Mouse (Mus musculus): ENCODE results near the gene Klk1b3. TPM values are rescaled to one million over a fixed set of nuclear protein-coding genes. Genes with fewer than 3 reads are reported as not detected.

Klk1b3 gene
- polyA plus RNA-seq, 2 experiments from 2014 or later, result not detected

Other genes with a start within 250 kb of the Klk1b3 start
- gene Klk1b8, start 247.5 kb upstream of the Klk1b3 start, polyA plus RNA-seq (2017; shearing (Covaris generic)), result not detected
- gene Klk1b1, start 231.4 kb upstream of the Klk1b3 start, polyA plus RNA-seq (2017; shearing (Covaris generic)), result not detected
- gene Klk1b9, start 222.1 kb upstream of the Klk1b3 start, polyA plus RNA-seq (2017; shearing (Covaris generic)), result not detected
- gene Klk1b11, start 202.3 kb upstream of the Klk1b3 start, polyA plus RNA-seq (2017; shearing (Covaris generic)), result not detected
- not detected for gene Klk1b26, start 186.0 kb upstream of the Klk1b3 start, polyA plus RNA-seq (2017; shearing (Covaris generic))
- gene Klk1b27, start 145.9 kb upstream of the Klk1b3 start, polyA plus RNA-seq (2017; shearing (Covaris generic)), result 1 to 10 TPM; 1.2 to 3.9 TPM
- not detected for gene Klk1b21, start 95.9 kb upstream of the Klk1b3 start, polyA plus RNA-seq (2017; shearing (Covaris generic))
- not detected for gene Klk1b22, start 85.5 kb upstream of the Klk1b3 start, polyA plus RNA-seq (2017; shearing (Covaris generic))
- not detected for gene Klk1b16, start 61.4 kb upstream of the Klk1b3 start, polyA plus RNA-seq (2017; shearing (Covaris generic))
- not detected for gene Klk1b24, start 10.0 kb upstream of the Klk1b3 start, polyA plus RNA-seq (2017; shearing (Covaris generic))
- gene Klk1b4, start 9.2 kb downstream of the Klk1b3 start, polyA plus RNA-seq (2017; shearing (Covaris generic)), result not detected
- not detected for gene Klk1b5, start 17.8 kb downstream of the Klk1b3 start, polyA plus RNA-seq (2017; shearing (Covaris generic))
- gene Klk1, start 27.2 kb downstream of the Klk1b3 start, polyA plus RNA-seq (2017; shearing (Covaris generic)), result not detected
- not detected for gene Gm36864, start 38.0 kb downstream of the Klk1b3 start, polyA plus RNA-seq (2017; shearing (Covaris generic))
- 1 to 10 TPM; 1.0 to 1.7 TPM for gene 1700028J19Rik, start 48.5 kb downstream of the Klk1b3 start, polyA plus RNA-seq (2017; shearing (Covaris generic))
- gene 2410002F23Rik, start 48.5 kb downstream of the Klk1b3 start, polyA plus RNA-seq (2017; shearing (Covaris generic)), result 10 to 100 TPM; 74.0 to 88.7 TPM
- gene Acp4, start 59.2 kb downstream of the Klk1b3 start, polyA plus RNA-seq (2017; shearing (Covaris generic)), result not detected
- gene Gm15517, start 63.3 kb downstream of the Klk1b3 start, polyA plus RNA-seq (2017; shearing (Covaris generic)), result not detected
- gene Clec11a, start 108.7 kb downstream of the Klk1b3 start, polyA plus RNA-seq (2017; shearing (Covaris generic)), result under 1 TPM; 0.51 to 0.73 TPM
- gene Shank1, start 112.1 kb downstream of the Klk1b3 start, polyA plus RNA-seq (2017; shearing (Covaris generic)), result not detected
- not detected for gene Syt3, start 185.9 kb downstream of the Klk1b3 start, polyA plus RNA-seq (2017; shearing (Covaris generic))
- gene 1700008O03Rik, start 187.6 kb downstream of the Klk1b3 start, polyA plus RNA-seq (2017; shearing (Covaris generic)), result under 1 TPM; 0.59 to 0.66 TPM
- gene Lrrc4b, start 230.8 kb downstream of the Klk1b3 start, polyA plus RNA-seq (2017; shearing (Covaris generic)), result not detected

Data from activated CD4-positive, CD25-positive, alpha-beta regulatory T cell, adult 4 months (primary cell).